Mouse (Mus musculus): ENCODE measurements around the gene Eno1.

GRCm38 (mm10) chr4:150258388-150258787, 21.9 kb downstream of the Eno1 start:
- TF ChIP-seq CTCF (IDR thresholded peaks at IDR 0.05 in 2 of 3, conservative IDR thresholded peaks at IDR 0.05 in 1 of 3; ENCODE audit: control insufficient read depth in 1 of 3, insufficient read depth in 1 of 3, low read depth in 2 of 3, low read length in 3 of 3, poor library complexity in 1 of 3, severe bottlenecking in 1 of 3) (no peak), MAZ (IDR thresholded peaks at IDR 0.05; ENCODE audit: low read depth, low read length) (no peak), POLR2AphosphoS5 (IDR thresholded peaks at IDR 0.05; ENCODE audit: borderline replicate concordance, low read depth, low read length) (no peak), NRF1 (IDR thresholded peaks at IDR 0.05; ENCODE audit: insufficient read depth, low read depth, low read length, poor library complexity, severe bottlenecking) (no peak), POLR2A (IDR thresholded peaks at IDR 0.05; ENCODE audit: control insufficient read depth in 1 of 2, insufficient read depth in 1 of 2, low read depth in 1 of 2, low read length in 2 of 2, poor library complexity in 1 of 2) (no peak), EP300 (IDR thresholded peaks at IDR 0.05; ENCODE audit: low read depth in 1 of 2, low read length in 2 of 2) (no peak), POLR2AphosphoS2 (IDR thresholded peaks at IDR 0.05; ENCODE audit: low read length) (no peak), USF1 (IDR thresholded peaks at IDR 0.05; ENCODE audit: low read depth, low read length) (no peak), MYC (IDR thresholded peaks at IDR 0.05; ENCODE audit: low read depth, low read length) (no peak), RAD21 (IDR thresholded peaks at IDR 0.05; ENCODE audit: low read depth, low read length) (no peak), ZNF384 (IDR thresholded peaks at IDR 0.05; ENCODE audit: low read depth, low read length) (no peak), MEF2A (IDR thresholded peaks at IDR 0.05; ENCODE audit: extremely low read depth, insufficient replicate concordance, low read depth, low read length, poor library complexity, severe bottlenecking) (no peak), GATA1 (IDR thresholded peaks at IDR 0.05; ENCODE audit: low read depth, low read length) (no peak), MAX (IDR thresholded peaks at IDR 0.05; ENCODE audit: low read length) (no peak)

Measured in MEL (cell line).